ENCODE assay signal across 16 mouse cellular contexts in genomic region chr5:75870666-75871065, GRCm38 (mm10).
A peak's percentile ranks its signal among the peaks of the same experiment; 100 is the strongest.
DNase-seq lines count a peak whose midpoint lies in the region; ATAC-seq lines count a peak whose summit lies in the region.
"Had no signal": no experiment of that assay in that cellular context is flagged by ENCODE, and none has a peak within 500 bp of the region (broad histone marks: within the 10 kb centered on the region; RNA-seq: fewer than 3 reads in every experiment).

No protein-coding gene starts in this region.

- intact Hi-C loops in heart, postnatal 10 days (cut with DNase I): loop anchor here (2.0 to 5.0 kb wide), 4 partner anchors 106 to 372 kb away; no protein-coding TSS in a partner anchor

- no peak overlapping the region for H3K4me3 ChIP-seq in forebrain, embryonic 14.5 days (ENCODE audit: low read depth, low read length)
- no peak overlapping the region for H3K4me3 ChIP-seq in forebrain, embryonic 10.5 days
- H3K4me3 ChIP-seq in liver, embryonic 11.5 days (ENCODE audit: low read depth, low read length): no peak overlapping the region
- no peak overlapping the region for H3K4me3 ChIP-seq in liver, embryonic 12.5 days
- H3K4me3 ChIP-seq in hindbrain, embryonic 10.5 days: no peak overlapping the region
- H3K4me3 ChIP-seq: embryonic facial prominence, embryonic 13.5 days; forebrain, embryonic 15.5 days; hindbrain, embryonic 15.5 days; kidney, embryonic 15.5 days had no signal

- peaks cover 3% of the 10 kb centered on the region; the same call in 1 of the 2 replicates for H3K9me3 ChIP-seq in forebrain, embryonic 14.5 days (replicated peaks; ENCODE audit: control insufficient read depth, low read length)
- peaks cover 12% of the 10 kb centered on the region; the same call in 1 of the 2 replicates for H3K9me3 ChIP-seq in forebrain, embryonic 10.5 days
- no peaks in the 10 kb centered on the region for H3K9me3 ChIP-seq in liver, embryonic 11.5 days (ENCODE audit: control insufficient read depth, low read length)
- H3K9me3 ChIP-seq in liver, embryonic 12.5 days (replicated peaks): no peaks in the 10 kb centered on the region
- peaks cover 7% of the 10 kb centered on the region; the same call in 1 of the 2 replicates for H3K9me3 ChIP-seq in hindbrain, embryonic 10.5 days
- H3K9me3 ChIP-seq: embryonic facial prominence, embryonic 13.5 days; hindbrain, embryonic 15.5 days; kidney, embryonic 15.5 days had no signal

- H3K4me2 ChIP-seq in forebrain, embryonic 14.5 days (ENCODE audit: low read length): no peak overlapping the region
- H3K4me2 ChIP-seq in liver, embryonic 11.5 days: no peak overlapping the region
- H3K4me2 ChIP-seq in liver, embryonic 12.5 days: no peak overlapping the region
- H3K4me2 ChIP-seq: embryonic facial prominence, embryonic 13.5 days; forebrain, embryonic 15.5 days; hindbrain, embryonic 15.5 days; kidney, embryonic 15.5 days had no signal

- H3K9ac ChIP-seq in forebrain, embryonic 14.5 days (ENCODE audit: low read length): no peak overlapping the region
- H3K9ac ChIP-seq in liver, embryonic 11.5 days (ENCODE audit: low read depth, low read length): no peak overlapping the region
- no peak overlapping the region for H3K9ac ChIP-seq in liver, embryonic 12.5 days
- H3K9ac ChIP-seq: embryonic facial prominence, embryonic 13.5 days; forebrain, embryonic 15.5 days; hindbrain, embryonic 15.5 days; kidney, embryonic 15.5 days had no signal

- H3K27me3 ChIP-seq in forebrain, embryonic 14.5 days (replicated peaks; ENCODE audit: control insufficient read depth, insufficient read depth, low read length): no peaks in the 10 kb centered on the region
- no peaks in the 10 kb centered on the region for H3K27me3 ChIP-seq in forebrain, embryonic 10.5 days (ENCODE audit: poor library complexity, severe bottlenecking)
- no peaks in the 10 kb centered on the region for H3K27me3 ChIP-seq in liver, embryonic 11.5 days (replicated peaks; ENCODE audit: control insufficient read depth, insufficient read depth, low read length)
- no peaks in the 10 kb centered on the region for H3K27me3 ChIP-seq in liver, embryonic 12.5 days (replicated peaks)
- H3K27me3 ChIP-seq in hindbrain, embryonic 10.5 days (ENCODE audit: insufficient read depth, poor library complexity, severe bottlenecking): no peaks in the 10 kb centered on the region
- H3K27me3 ChIP-seq: CH12.LX; embryonic facial prominence, embryonic 13.5 days; forebrain, embryonic 15.5 days; hindbrain, embryonic 15.5 days; kidney, embryonic 15.5 days; Patski had no signal

- H3K27ac ChIP-seq in forebrain, embryonic 14.5 days (ENCODE audit: low read depth, low read length): no peak overlapping the region
- no peak overlapping the region for H3K27ac ChIP-seq in forebrain, embryonic 10.5 days
- no peak overlapping the region for H3K27ac ChIP-seq in liver, embryonic 11.5 days (ENCODE audit: low read depth, low read length)
- H3K27ac ChIP-seq in liver, embryonic 12.5 days: no peak overlapping the region
- H3K27ac ChIP-seq in hindbrain, embryonic 10.5 days: no peak overlapping the region
- H3K27ac ChIP-seq: embryonic facial prominence, embryonic 13.5 days; forebrain, embryonic 15.5 days; hindbrain, embryonic 15.5 days; kidney, embryonic 15.5 days had no signal

- WGBS in forebrain, embryonic 14.5 days: 74% methylated on average over 14 of the region's 14 CpGs
- WGBS in forebrain, embryonic 10.5 days: 86% methylated on average over 14 of the region's 14 CpGs
- WGBS in liver, embryonic 11.5 days: 78% methylated on average over 14 of the region's 14 CpGs
- WGBS in liver, embryonic 12.5 days (ENCODE audit: insufficient replicate concordance): 70% methylated on average over 14 of the region's 14 CpGs
- WGBS in hindbrain, embryonic 10.5 days: 86% methylated on average over 14 of the region's 14 CpGs

- ATAC-seq in forebrain, embryonic 14.5 days: no peak
- no peak for ATAC-seq in liver, embryonic 11.5 days (replicated peaks; ENCODE audit: low FRiP score)
- no peak for ATAC-seq in liver, embryonic 12.5 days
- ATAC-seq: activated CD4-positive, CD25-positive, alpha-beta regulatory T cell, adult 4 months; forebrain, embryonic 15.5 days; intestine, embryonic 16.5 days had no signal

- H3K4me1 ChIP-seq in forebrain, embryonic 14.5 days (ENCODE audit: control insufficient read depth, insufficient read depth, low read length): no peaks in the 10 kb centered on the region
- peaks cover 6% of the 10 kb centered on the region for H3K4me1 ChIP-seq in forebrain, embryonic 10.5 days
- H3K4me1 ChIP-seq in liver, embryonic 11.5 days (replicated peaks; ENCODE audit: control insufficient read depth, insufficient read depth, low read length): no peaks in the 10 kb centered on the region
- no peaks in the 10 kb centered on the region for H3K4me1 ChIP-seq in liver, embryonic 12.5 days
- peaks cover 7% of the 10 kb centered on the region; the same call in 1 of the 2 replicates for H3K4me1 ChIP-seq in hindbrain, embryonic 10.5 days (replicated peaks)
- H3K4me1 ChIP-seq: embryonic facial prominence, embryonic 13.5 days; forebrain, embryonic 15.5 days; hindbrain, embryonic 15.5 days had no signal

- no peaks in the 10 kb centered on the region for H3K36me3 ChIP-seq in forebrain, embryonic 14.5 days (ENCODE audit: control insufficient read depth, insufficient read depth, low read length)
- H3K36me3 ChIP-seq in forebrain, embryonic 10.5 days (replicated peaks): no peaks in the 10 kb centered on the region
- no peaks in the 10 kb centered on the region for H3K36me3 ChIP-seq in liver, embryonic 11.5 days (ENCODE audit: control insufficient read depth, insufficient read depth, low read length)
- H3K36me3 ChIP-seq in liver, embryonic 12.5 days: no peaks in the 10 kb centered on the region
- no peaks in the 10 kb centered on the region for H3K36me3 ChIP-seq in hindbrain, embryonic 10.5 days
- H3K36me3 ChIP-seq: embryonic facial prominence, embryonic 13.5 days; forebrain, embryonic 15.5 days; hindbrain, embryonic 15.5 days; kidney, embryonic 15.5 days had no signal

- peak; percentile 32 for DNase-seq in forebrain, embryonic 14.5 days (ENCODE audit: low spot score)
- no peak for DNase-seq in forebrain, embryonic 10.5 days (ENCODE audit: extremely low spot score, low spot score)
- DNase-seq in heart, adult 18-20 months: peak; percentile 33 to 38
- DNase-seq in heart, postnatal 4 days: no peak
- DNase-seq in liver, embryonic 11.5 days (ENCODE audit: low spot score): peak; percentile 32
- peak; percentile 28 to 35 for DNase-seq in heart, postnatal 10 days
- no peak for DNase-seq in hindbrain, embryonic 10.5 days (ENCODE audit: low spot score)

Comparison
In these comparisons a context has a peak if more than half of its experiments do, and no peak if none do; other contexts are left out.
1. DNase-seq: peak in forebrain, embryonic 14.5 days (single experiment), heart, adult 18-20 months (2 of 2), liver, embryonic 11.5 days (single experiment) and heart, postnatal 10 days (2 of 2); none in forebrain, embryonic 10.5 days (single experiment), heart, postnatal 4 days (single experiment) and hindbrain, embryonic 10.5 days (single experiment).